Mouse (Mus musculus): Measurements from ENCODE around the gene Rnf135. TPM values are rescaled to one million over a fixed set of nuclear protein-coding genes. Genes with fewer than 3 reads are reported as not detected.

Gene Rnf135
- polyA plus RNA-seq, 1 experiment from 2014 or later: 4.5 TPM

- no peak for DNase-seq (ENCODE audit: low spot score)
- no peak overlapping the region for H3K9ac ChIP-seq (replicated peaks; ENCODE audit: low read length)
- H3K27ac ChIP-seq (replicated peaks; ENCODE audit: low read depth, low read length): no peak overlapping the region
- no peak overlapping the region for H3K4me3 ChIP-seq (ENCODE audit: low read depth, low read length)
- no peak for ATAC-seq (replicated peaks; ENCODE audit: insufficient number of reproducible peaks, low FRiP score, low TSS enrichment, low read depth)
- no peaks in the 10 kb centered on the region for H3K9me3 ChIP-seq (replicated peaks; ENCODE audit: control insufficient read depth, low read length)
- H3K36me3 ChIP-seq (replicated peaks; ENCODE audit: control insufficient read depth, insufficient read depth, low read depth, low read length): no peaks in the 10 kb centered on the region
- 51% methylated on average over 2 of the region's 2 CpGs for WGBS
- no peaks in the 10 kb centered on the region for H3K27me3 ChIP-seq (ENCODE audit: control insufficient read depth, insufficient read depth, low read length)
- no peak overlapping the region for H3K4me2 ChIP-seq (ENCODE audit: low read depth, low read length)
- no peaks in the 10 kb centered on the region for H3K4me1 ChIP-seq (ENCODE audit: control insufficient read depth, insufficient read depth, low read length)
Observed at GRCm38 (mm10) chr11:80164224-80164623, 19.4 kb upstream of the Rnf135 start.

GRCm38 (mm10) chr11:80168121-80168520 is 15.5 kb upstream of the Rnf135 start:
- no peaks in the 10 kb centered on the region for H3K27me3 ChIP-seq (ENCODE audit: control insufficient read depth, insufficient read depth, low read length)
- no peak overlapping the region for H3K4me3 ChIP-seq (ENCODE audit: low read depth, low read length)
- ATAC-seq (replicated peaks; ENCODE audit: insufficient number of reproducible peaks, low FRiP score, low TSS enrichment, low read depth) (no peak), DNase-seq (ENCODE audit: low spot score) (no peak)
- no peaks in the 10 kb centered on the region for H3K9me3 ChIP-seq (replicated peaks; ENCODE audit: control insufficient read depth, low read length)
- H3K4me1 ChIP-seq (ENCODE audit: control insufficient read depth, insufficient read depth, low read length): no peaks in the 10 kb centered on the region
- H3K27ac ChIP-seq (replicated peaks; ENCODE audit: low read depth, low read length): no peak overlapping the region
- no peak overlapping the region for H3K9ac ChIP-seq (replicated peaks; ENCODE audit: low read length)
- no peaks in the 10 kb centered on the region for H3K36me3 ChIP-seq (replicated peaks; ENCODE audit: control insufficient read depth, insufficient read depth, low read depth, low read length)
- WGBS: 93% methylated on average over 9 of the region's 9 CpGs
- H3K4me2 ChIP-seq (ENCODE audit: low read depth, low read length): no peak overlapping the region

GRCm38 (mm10) chr11:80168611-80169249 is 14.9 kb upstream of the Rnf135 start:
- Histone ChIP-seq H3K27ac (replicated peaks; ENCODE audit: low read depth, low read length) (no peak overlapping the region), H3K9me3 (replicated peaks; ENCODE audit: control insufficient read depth, low read length) (no peaks in the 10 kb centered on the region), H3K9ac (replicated peaks; ENCODE audit: low read length) (no peak overlapping the region), H3K4me3 (ENCODE audit: low read depth, low read length) (no peak overlapping the region), H3K36me3 (replicated peaks; ENCODE audit: control insufficient read depth, insufficient read depth, low read depth, low read length) (no peaks in the 10 kb centered on the region), H3K27me3 (ENCODE audit: control insufficient read depth, insufficient read depth, low read length) (no peaks in the 10 kb centered on the region), H3K4me1 (ENCODE audit: control insufficient read depth, insufficient read depth, low read length) (no peaks in the 10 kb centered on the region), H3K4me2 (ENCODE audit: low read depth, low read length) (no peak overlapping the region)
- DNase-seq (ENCODE audit: low spot score) (no peak), ATAC-seq (replicated peaks; ENCODE audit: insufficient number of reproducible peaks, low FRiP score, low TSS enrichment, low read depth) (no peak)
- 74% methylated on average over 4 of the region's 4 CpGs for WGBS

DNA sequence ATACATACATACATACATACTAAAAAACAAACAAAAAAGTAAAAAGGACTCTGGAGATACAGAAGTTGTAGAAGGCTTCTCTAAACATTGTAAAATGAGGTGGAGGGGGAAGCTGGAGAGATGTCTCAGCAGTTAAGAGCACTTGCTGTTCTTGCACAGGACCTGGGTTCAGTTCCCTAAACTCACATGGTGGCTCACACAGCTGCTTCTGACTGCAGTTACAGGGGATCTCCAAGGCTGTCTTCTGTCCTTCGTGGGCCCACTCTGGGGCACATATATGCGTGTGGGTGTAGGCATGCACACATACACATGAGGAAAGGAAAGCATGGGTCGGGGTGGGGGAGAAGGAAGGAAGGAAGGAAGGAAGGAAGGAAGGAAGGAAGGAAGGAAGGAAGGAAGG is 14.0 kb upstream of the Rnf135 start:
- DNase-seq (ENCODE audit: low spot score) (no peak), ATAC-seq (replicated peaks; ENCODE audit: insufficient number of reproducible peaks, low FRiP score, low TSS enrichment, low read depth) (no peak)
- Histone ChIP-seq H3K9me3 (replicated peaks; ENCODE audit: control insufficient read depth, low read length) (no peaks in the 10 kb centered on the region), H3K4me3 (ENCODE audit: low read depth, low read length) (no peak overlapping the region), H3K9ac (replicated peaks; ENCODE audit: low read length) (no peak overlapping the region), H3K27ac (replicated peaks; ENCODE audit: low read depth, low read length) (no peak overlapping the region), H3K36me3 (replicated peaks; ENCODE audit: control insufficient read depth, insufficient read depth, low read depth, low read length) (no peaks in the 10 kb centered on the region), H3K4me1 (ENCODE audit: control insufficient read depth, insufficient read depth, low read length) (no peaks in the 10 kb centered on the region), H3K27me3 (ENCODE audit: control insufficient read depth, insufficient read depth, low read length) (no peaks in the 10 kb centered on the region), H3K4me2 (ENCODE audit: low read depth, low read length) (no peak overlapping the region)
- 81% methylated on average over 3 of the region's 3 CpGs for WGBS

- WGBS: 72% methylated on average over 5 of the region's 5 CpGs
- H3K9me3 ChIP-seq (replicated peaks; ENCODE audit: control insufficient read depth, low read length): no peaks in the 10 kb centered on the region
- ATAC-seq (replicated peaks; ENCODE audit: insufficient number of reproducible peaks, low FRiP score, low TSS enrichment, low read depth) (no peak), DNase-seq (ENCODE audit: low spot score) (no peak)
- H3K4me3 ChIP-seq (ENCODE audit: low read depth, low read length): no peak overlapping the region
- no peaks in the 10 kb centered on the region for H3K27me3 ChIP-seq (ENCODE audit: control insufficient read depth, insufficient read depth, low read length)
- H3K9ac ChIP-seq (replicated peaks; ENCODE audit: low read length): no peak overlapping the region
- no peak overlapping the region for H3K27ac ChIP-seq (replicated peaks; ENCODE audit: low read depth, low read length)
- H3K4me1 ChIP-seq (ENCODE audit: control insufficient read depth, insufficient read depth, low read length): no peaks in the 10 kb centered on the region
- no peak overlapping the region for H3K4me2 ChIP-seq (ENCODE audit: low read depth, low read length)
- no peaks in the 10 kb centered on the region for H3K36me3 ChIP-seq (replicated peaks; ENCODE audit: control insufficient read depth, insufficient read depth, low read depth, low read length)
Observed at GRCm38 (mm10) chr11:80170351-80170750, 13.3 kb upstream of the Rnf135 start.

DNA sequence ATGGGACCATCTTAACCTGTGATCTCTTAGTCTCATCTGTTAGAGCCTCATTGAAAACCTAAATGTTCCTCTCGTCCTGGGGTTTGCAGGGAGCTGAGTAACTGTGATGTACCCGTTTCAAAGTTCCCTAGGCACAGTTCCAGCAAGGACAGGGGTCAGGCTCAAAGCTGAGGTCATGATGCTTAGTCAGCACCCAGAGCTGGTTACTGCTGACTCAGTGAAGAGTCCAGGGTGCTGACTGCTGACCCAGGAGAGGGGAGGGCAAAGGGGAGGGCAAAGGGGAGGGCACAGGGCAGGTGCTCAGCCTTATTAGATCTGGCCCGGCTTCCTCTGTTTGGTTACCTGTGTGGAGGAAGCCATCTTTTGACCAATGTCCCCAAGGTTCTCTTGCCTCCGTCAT is 11.8 kb upstream of the Rnf135 start:
- Histone ChIP-seq H3K4me1 (ENCODE audit: control insufficient read depth, insufficient read depth, low read length) (no peaks in the 10 kb centered on the region), H3K27me3 (ENCODE audit: control insufficient read depth, insufficient read depth, low read length) (no peaks in the 10 kb centered on the region), H3K4me3 (ENCODE audit: low read depth, low read length) (no peak overlapping the region), H3K27ac (replicated peaks; ENCODE audit: low read depth, low read length) (no peak overlapping the region), H3K9me3 (replicated peaks; ENCODE audit: control insufficient read depth, low read length) (no peaks in the 10 kb centered on the region), H3K4me2 (ENCODE audit: low read depth, low read length) (no peak overlapping the region), H3K9ac (replicated peaks; ENCODE audit: low read length) (no peak overlapping the region), H3K36me3 (replicated peaks; ENCODE audit: control insufficient read depth, insufficient read depth, low read depth, low read length) (no peaks in the 10 kb centered on the region)
- whole genome bisulfite sequencing: 74% methylated on average over 4 of the region's 4 CpGs
- DNase-seq (ENCODE audit: low spot score) (no peak), ATAC-seq (replicated peaks; ENCODE audit: insufficient number of reproducible peaks, low FRiP score, low TSS enrichment, low read depth) (no peak)

- H3K27me3 ChIP-seq (ENCODE audit: control insufficient read depth, insufficient read depth, low read length): no peaks in the 10 kb centered on the region
- no peaks in the 10 kb centered on the region for H3K36me3 ChIP-seq (replicated peaks; ENCODE audit: control insufficient read depth, insufficient read depth, low read depth, low read length)
- H3K4me1 ChIP-seq (ENCODE audit: control insufficient read depth, insufficient read depth, low read length): no peaks in the 10 kb centered on the region
- no peak overlapping the region for H3K9ac ChIP-seq (replicated peaks; ENCODE audit: low read length)
- no peak overlapping the region for H3K4me2 ChIP-seq (ENCODE audit: low read depth, low read length)
- H3K27ac ChIP-seq (replicated peaks; ENCODE audit: low read depth, low read length): no peak overlapping the region
- 83% methylated on average over 11 of the region's 11 CpGs for WGBS
- ATAC-seq (replicated peaks; ENCODE audit: insufficient number of reproducible peaks, low FRiP score, low TSS enrichment, low read depth) (no peak), DNase-seq (ENCODE audit: low spot score) (no peak)
- H3K4me3 ChIP-seq (ENCODE audit: low read depth, low read length): no peak overlapping the region
- no peaks in the 10 kb centered on the region for H3K9me3 ChIP-seq (replicated peaks; ENCODE audit: control insufficient read depth, low read length)
Observed at GRCm38 (mm10) chr11:80173963-80174670, 9.5 kb upstream of the Rnf135 start.
